Mouse (Mus musculus) cerebellum, adult 2 months (tissue): ENCODE measurements at regions not wholly inside any gene's neighbourhood (a gene's known extent, or its start where the extent isn't known, plus 50 kb on each side); places are given as distances from the start of the nearest gene placed in this dataset.

Experiments used
- CTCF ChIP-seq: fragments of 200-500 bp; IDR thresholded peaks from 2 replicates; pipeline ENCODE4 v1.5.1; 2011; ENCODE audit warnings: low read depth, mild to moderate bottlenecking, control low read depth, low read length, moderate library complexity, borderline replicate concordance; ENCODE audit not compliant: insufficient read depth
- POLR2A ChIP-seq: fragments of 200-500 bp; IDR thresholded peaks from 2 replicates; pipeline ENCODE4 v1.6.1; 2011; ENCODE audit warnings: low read length, control low read depth, borderline replicate concordance; ENCODE audit not compliant: insufficient read depth

GRCm38 (mm10) chr13:90723533-90723898 lies 181.6 kb downstream of the Atp6ap1l start:
- TF ChIP-seq CTCF (no peak), POLR2A (no peak)
